Mouse (Mus musculus): Measurements from ENCODE around the gene BC029722.
A peak's percentile ranks its signal among the peaks of the same experiment; 100 is the strongest.

BC029722 gene

GRCm38 (mm10) chr2:155778004-155778403 is 41.2 kb downstream of the BC029722 start:
- DNase-seq, result no peak

GRCm38 (mm10) chr2:155777688-155777985 is 41.6 kb downstream of the BC029722 start:
- DNase-seq, result no peak

DNA sequence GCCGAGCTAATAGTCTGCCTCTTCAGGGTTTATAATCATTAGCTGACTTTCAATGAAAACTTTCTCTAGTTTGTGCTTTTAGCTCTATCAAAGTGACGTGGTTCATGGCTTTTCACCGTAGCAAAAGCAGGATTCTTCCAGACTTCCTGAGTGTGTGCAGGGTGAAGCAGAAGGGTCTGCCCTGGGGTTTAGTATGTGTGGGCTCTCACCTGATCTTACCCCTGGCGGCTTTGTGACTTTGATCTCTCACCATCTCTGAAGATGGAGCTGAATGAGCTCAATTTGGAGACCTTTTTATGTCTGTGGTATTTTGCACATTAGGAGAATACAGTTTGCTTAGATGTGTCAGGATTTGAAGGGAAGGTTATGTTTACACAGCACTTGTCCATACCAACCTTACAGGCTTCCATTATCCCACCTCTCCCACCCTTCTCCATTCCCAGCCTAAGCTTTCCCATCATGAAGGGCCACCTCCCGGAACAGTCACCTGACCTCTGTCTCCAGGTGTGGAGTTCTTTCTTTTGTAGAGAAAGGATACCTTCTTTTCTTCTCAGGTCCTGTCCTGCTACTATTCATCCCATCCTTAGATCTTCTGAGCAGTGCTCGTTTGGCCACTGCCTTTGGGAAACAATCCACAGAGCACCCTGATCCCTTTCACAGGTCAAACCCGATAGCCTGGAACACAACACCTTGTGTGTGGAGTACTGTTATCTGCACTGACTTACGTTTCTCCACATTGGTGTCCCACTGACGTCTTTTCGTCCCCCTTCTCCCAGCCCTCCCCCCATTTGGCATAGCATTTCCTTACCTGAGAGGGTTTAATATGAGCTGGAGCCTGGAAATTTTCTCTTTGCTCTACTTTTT is 42.2 kb downstream of the BC029722 start:
- DNase-seq, result no peak

GRCm38 (mm10) chr2:155775685-155776263 is 43.5 kb downstream of the BC029722 start:
- peak; percentile 76 for DNase-seq

GRCm38 (mm10) chr2:155774927-155775684 is 44.1 kb downstream of the BC029722 start, which contains the start of gene Mmp24:
Gene Mmp24, plus strand, starts transcription at chr2:155775342.
- peak; percentile 43 for DNase-seq

DNA sequence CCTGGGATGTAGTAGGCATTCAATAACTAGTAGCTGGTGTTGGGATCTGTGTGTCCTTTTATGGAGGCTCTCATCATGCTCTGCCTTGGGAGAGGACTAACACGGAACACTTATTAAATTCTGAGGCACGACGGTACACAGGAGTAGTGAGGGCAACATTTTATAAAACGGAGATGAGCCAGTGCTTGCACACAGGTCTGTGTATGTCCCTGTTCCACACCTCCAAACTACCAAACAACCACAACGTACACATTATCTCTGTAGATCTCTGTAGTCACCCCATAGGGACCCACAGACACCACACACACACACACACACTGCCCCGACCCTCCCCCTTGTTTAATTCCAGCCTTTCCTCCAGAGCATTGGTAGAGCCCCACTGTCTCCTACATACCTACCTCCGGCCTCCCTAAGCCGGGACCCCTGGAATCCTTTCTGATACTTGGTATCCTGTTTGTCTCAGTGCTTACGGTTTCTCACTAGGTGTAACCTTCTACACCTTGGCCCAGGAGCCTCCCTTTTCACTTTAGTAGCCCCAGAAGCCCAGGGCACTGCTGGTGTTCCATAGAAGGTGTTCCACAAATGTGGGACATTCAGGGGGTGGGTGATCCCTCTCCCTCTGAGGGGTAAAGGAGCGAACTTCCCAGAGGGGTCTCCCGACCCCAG is 44.8 kb downstream of the BC029722 start:
- DNase-seq, result peak; percentile 42

DNA sequence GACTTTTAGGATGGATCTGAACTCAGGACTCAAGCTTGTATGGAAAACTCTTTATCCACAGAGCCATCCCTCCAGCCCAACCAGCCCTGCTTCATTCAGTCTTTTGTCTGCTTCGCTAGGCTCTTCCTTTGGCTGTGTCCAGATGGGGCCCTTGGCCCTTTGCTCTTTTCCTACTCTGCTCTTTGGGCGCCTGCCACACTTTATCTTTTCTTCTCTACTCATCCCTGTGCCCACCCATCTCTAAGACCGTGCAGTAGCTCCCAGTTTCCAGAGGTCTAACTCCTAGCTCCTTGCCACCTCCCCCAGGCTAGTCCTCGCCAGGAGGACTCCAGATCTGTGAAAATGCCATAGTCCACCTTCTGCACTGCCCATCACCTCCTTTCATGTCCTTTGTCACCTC is 45.6 kb downstream of the BC029722 start:
- DNase-seq, result no peak

Measured in cerebellum, adult 11 months (tissue).